Comparison of ENCODE assay signal across 8 mouse cellular contexts in the genomic region with DNA sequence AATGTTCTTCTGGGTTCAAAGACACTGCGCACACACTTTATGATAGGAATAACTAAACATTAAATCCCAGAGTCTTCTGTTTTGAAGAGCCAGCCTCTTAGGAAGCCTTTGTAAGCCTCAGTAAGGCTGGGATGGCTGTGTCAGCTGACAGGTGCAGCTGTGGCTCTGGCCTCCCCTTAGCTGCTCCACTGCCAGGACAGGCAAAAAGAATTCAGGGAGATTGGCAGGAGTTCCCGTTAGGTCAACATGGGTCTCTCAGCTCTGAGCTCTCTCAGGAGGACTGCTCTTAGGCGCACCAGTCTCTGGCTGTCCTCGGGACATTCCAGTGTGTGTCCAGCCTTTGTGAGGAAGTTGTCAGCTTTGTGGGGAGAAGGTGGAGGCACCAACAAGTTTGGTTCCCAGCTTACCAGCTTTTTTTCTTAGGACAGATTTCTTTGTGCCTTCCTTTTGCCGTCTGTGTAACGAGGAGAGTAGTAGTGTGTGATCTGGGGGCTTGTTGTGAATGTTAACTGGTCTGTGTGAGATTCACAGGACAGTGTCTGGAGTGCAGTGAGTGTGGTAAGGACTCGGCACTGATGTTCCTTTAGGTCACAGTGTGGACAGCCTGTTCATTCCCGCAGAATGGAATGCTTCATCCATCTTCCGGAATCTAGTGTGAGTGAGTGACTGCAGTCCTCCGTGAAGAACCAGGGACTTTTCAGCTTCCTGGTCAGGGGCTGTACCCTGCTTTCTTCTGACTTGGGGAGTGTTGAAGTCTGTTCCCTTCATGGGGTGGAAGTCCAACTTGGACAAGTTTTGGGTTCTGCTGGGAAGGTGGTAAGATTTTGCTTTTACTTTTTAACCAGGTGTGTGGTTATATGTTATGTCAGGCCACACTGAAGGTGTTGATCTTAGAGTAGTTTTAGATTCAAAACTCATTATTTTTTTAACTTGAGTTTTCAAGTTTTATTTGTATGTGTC. TPM values are rescaled to one million over a fixed set of nuclear protein-coding genes. Genes with fewer than 3 reads are reported as not detected.
A peak's percentile ranks its signal among the peaks of the same experiment; 100 is the strongest.
DNase-seq lines count a peak whose midpoint lies in the region; ATAC-seq and TF ChIP-seq lines count a peak whose summit lies in the region.

No protein-coding gene starts in this region.

- H3K4me2 ChIP-seq in heart, postnatal 0 days (ENCODE audit: low read depth, low read length): peak overlapping the region; percentile 64
- H3K4me2 ChIP-seq in liver, embryonic 11.5 days: no peak overlapping the region
- H3K4me2 ChIP-seq in neural tube, embryonic 14.5 days (ENCODE audit: low read depth, low read length): no peak overlapping the region

- H3K27me3 ChIP-seq in embryonic facial prominence, embryonic 10.5 days (replicated peaks; ENCODE audit: low read depth, poor library complexity, severe bottlenecking): no peaks in the 10 kb centered on the region
- no peaks in the 10 kb centered on the region for H3K27me3 ChIP-seq in heart, postnatal 0 days (ENCODE audit: control insufficient read depth, insufficient read depth, low read length)
- no peaks in the 10 kb centered on the region for H3K27me3 ChIP-seq in liver, embryonic 11.5 days (replicated peaks; ENCODE audit: control insufficient read depth, insufficient read depth, low read length)
- no peaks in the 10 kb centered on the region for H3K27me3 ChIP-seq in neural tube, embryonic 14.5 days (ENCODE audit: control insufficient read depth, insufficient read depth, low read length)

- no peak for TF ChIP-seq CTCF in heart, postnatal 0 days (IDR thresholded peaks at IDR 0.05; ENCODE audit: low read depth)

- peak; percentile 35 for DNase-seq in 3134 (ENCODE audit: extremely low read depth, insufficient read length, low spot score)
- DNase-seq in embryonic facial prominence, embryonic 10.5 days (ENCODE audit: low spot score): no peak
- peak; percentile 84 for DNase-seq in heart, postnatal 0 days (ENCODE audit: low spot score)
- DNase-seq in liver, embryonic 11.5 days (ENCODE audit: low spot score): peak; percentile 38
- no peak for DNase-seq in left cerebral cortex, postnatal 25 days (ENCODE audit: low spot score in 2 of 2)
- no peak for DNase-seq in cerebellum, adult 11 months
- no peak for DNase-seq in cerebellum, postnatal 10 days

- H3K4me1 ChIP-seq in embryonic facial prominence, embryonic 10.5 days: peaks cover 79% of the 10 kb centered on the region
- peaks cover 59% of the 10 kb centered on the region for H3K4me1 ChIP-seq in heart, postnatal 0 days (ENCODE audit: control insufficient read depth, insufficient read depth)
- H3K4me1 ChIP-seq in liver, embryonic 11.5 days (replicated peaks; ENCODE audit: control insufficient read depth, insufficient read depth, low read length): peaks cover 52% of the 10 kb centered on the region
- peaks cover 21% of the 10 kb centered on the region; the same call in 1 of the 2 replicates for H3K4me1 ChIP-seq in neural tube, embryonic 14.5 days (ENCODE audit: control insufficient read depth, insufficient read depth, low read length)

- no peaks in the 10 kb centered on the region for H3K9me3 ChIP-seq in embryonic facial prominence, embryonic 10.5 days
- H3K9me3 ChIP-seq in heart, postnatal 0 days (replicated peaks; ENCODE audit: control insufficient read depth, low read length): no peaks in the 10 kb centered on the region
- no peaks in the 10 kb centered on the region for H3K9me3 ChIP-seq in liver, embryonic 11.5 days (ENCODE audit: control insufficient read depth, low read length)
- no peaks in the 10 kb centered on the region for H3K9me3 ChIP-seq in neural tube, embryonic 14.5 days (ENCODE audit: control insufficient read depth, low read length)

- WGBS in embryonic facial prominence, embryonic 10.5 days: 40% methylated on average over 10 of the region's 10 CpGs
- WGBS in heart, postnatal 0 days: 17% methylated on average over 10 of the region's 10 CpGs
- WGBS in liver, embryonic 11.5 days: 49% methylated on average over 10 of the region's 10 CpGs
- 40% methylated on average over 10 of the region's 10 CpGs for WGBS in neural tube, embryonic 14.5 days

- no peak for TF ChIP-seq EP300 in heart, postnatal 0 days (IDR thresholded peaks at IDR 0.05; ENCODE audit: low read depth)

- peak; percentile 82 for ATAC-seq in heart, postnatal 0 days (ENCODE audit: insufficient read depth, low read depth)
- no peak for ATAC-seq in liver, embryonic 11.5 days (replicated peaks; ENCODE audit: low FRiP score)
- peak; percentile 49; the same call in 1 of the 2 replicates for ATAC-seq in neural tube, embryonic 14.5 days (ENCODE audit: low read depth)

- intact Hi-C loops in left cerebral cortex, postnatal 25 days (cut with DNase I): no loop called here

- H3K4me3 ChIP-seq in embryonic facial prominence, embryonic 10.5 days: no peak overlapping the region
- peak overlapping the region; percentile 10; the same call in 1 of the 2 replicates for H3K4me3 ChIP-seq in heart, postnatal 0 days (ENCODE audit: low read depth, low read length)
- H3K4me3 ChIP-seq in liver, embryonic 11.5 days (ENCODE audit: low read depth, low read length): no peak overlapping the region
- H3K4me3 ChIP-seq in neural tube, embryonic 14.5 days (ENCODE audit: low read depth, low read length): no peak overlapping the region

- peak overlapping the region; percentile 63 for H3K27ac ChIP-seq in embryonic facial prominence, embryonic 10.5 days (replicated peaks)
- H3K27ac ChIP-seq in heart, postnatal 0 days (ENCODE audit: low read depth): peak overlapping the region; percentile 95
- peak overlapping the region; percentile 11; the same call in 1 of the 2 replicates for H3K27ac ChIP-seq in liver, embryonic 11.5 days (ENCODE audit: low read depth, low read length)
- peak overlapping the region; percentile 44; the same call in 1 of the 2 replicates for H3K27ac ChIP-seq in neural tube, embryonic 14.5 days (ENCODE audit: low read depth, low read length)

- H3K9ac ChIP-seq in heart, postnatal 0 days (replicated peaks; ENCODE audit: low read depth, low read length): peak overlapping the region; percentile 37
- no peak overlapping the region for H3K9ac ChIP-seq in liver, embryonic 11.5 days (ENCODE audit: low read depth, low read length)
- H3K9ac ChIP-seq in neural tube, embryonic 14.5 days (replicated peaks; ENCODE audit: low read depth, low read length): no peak overlapping the region

- H3K36me3 ChIP-seq in embryonic facial prominence, embryonic 10.5 days (replicated peaks): no peaks in the 10 kb centered on the region
- no peaks in the 10 kb centered on the region for H3K36me3 ChIP-seq in heart, postnatal 0 days (replicated peaks; ENCODE audit: control insufficient read depth, insufficient read depth, low read length)
- no peaks in the 10 kb centered on the region for H3K36me3 ChIP-seq in liver, embryonic 11.5 days (ENCODE audit: control insufficient read depth, insufficient read depth, low read length)
- no peaks in the 10 kb centered on the region for H3K36me3 ChIP-seq in neural tube, embryonic 14.5 days (ENCODE audit: control insufficient read depth, insufficient read depth, low read length)

RNA-seq across cellular contexts. Expression of a gene that starts 12.9 kb away (rescaled TPM):
- polyA plus RNA-seq in embryonic facial prominence, embryonic 10.5 days (2016; fragmentation: Nextera tagmentation; extraction: Ambion mirVana): 22.0 and 23.2 TPM in 2 replicates
- total RNA-seq in heart, postnatal 0 days (2014; rRNA removed; ENCODE audit: low replicate concordance): 40.2 and 53.7 TPM in 2 replicates
- polyA plus RNA-seq in heart, postnatal 0 days (2015; fragmentation: Nextera tagmentation; extraction: Ambion mirVana): 5.5 and 6.0 TPM in 2 replicates
- 17.2 and 18.4 TPM in 2 replicates for polyA plus RNA-seq in liver, embryonic 11.5 days (2014; fragmentation: Nextera tagmentation; extraction: Ambion mirVana)
- 8.2 and 13.6 TPM in 2 replicates for polyA plus RNA-seq in neural tube, embryonic 14.5 days (2014; fragmentation: Nextera tagmentation; extraction: Ambion mirVana)
- 10 to 100 TPM; 12.9 to 15.3 TPM for total RNA-seq in left cerebral cortex, postnatal 25 days (2021)

Comparison
In these comparisons a context has a peak if more than half of its experiments do, and no peak if none do; other contexts are left out.
1. DNase-seq: peak in 3134 (single experiment), heart, postnatal 0 days (single experiment) and liver, embryonic 11.5 days (single experiment); none in embryonic facial prominence, embryonic 10.5 days (single experiment), left cerebral cortex, postnatal 25 days (0 of 2), cerebellum, adult 11 months (single experiment) and cerebellum, postnatal 10 days (0 of 2).
2. H3K27ac ChIP-seq: peak in every context shown above with its lines; median percentile 95 in heart, postnatal 0 days; 63 in embryonic facial prominence, embryonic 10.5 days; 44 in neural tube, embryonic 14.5 days; 11 in liver, embryonic 11.5 days.